Mouse (Mus musculus): ENCODE data around the gene Pard3.
A peak's percentile ranks its signal among the peaks of the same experiment; 100 is the strongest.

The Pard3 gene

DNA sequence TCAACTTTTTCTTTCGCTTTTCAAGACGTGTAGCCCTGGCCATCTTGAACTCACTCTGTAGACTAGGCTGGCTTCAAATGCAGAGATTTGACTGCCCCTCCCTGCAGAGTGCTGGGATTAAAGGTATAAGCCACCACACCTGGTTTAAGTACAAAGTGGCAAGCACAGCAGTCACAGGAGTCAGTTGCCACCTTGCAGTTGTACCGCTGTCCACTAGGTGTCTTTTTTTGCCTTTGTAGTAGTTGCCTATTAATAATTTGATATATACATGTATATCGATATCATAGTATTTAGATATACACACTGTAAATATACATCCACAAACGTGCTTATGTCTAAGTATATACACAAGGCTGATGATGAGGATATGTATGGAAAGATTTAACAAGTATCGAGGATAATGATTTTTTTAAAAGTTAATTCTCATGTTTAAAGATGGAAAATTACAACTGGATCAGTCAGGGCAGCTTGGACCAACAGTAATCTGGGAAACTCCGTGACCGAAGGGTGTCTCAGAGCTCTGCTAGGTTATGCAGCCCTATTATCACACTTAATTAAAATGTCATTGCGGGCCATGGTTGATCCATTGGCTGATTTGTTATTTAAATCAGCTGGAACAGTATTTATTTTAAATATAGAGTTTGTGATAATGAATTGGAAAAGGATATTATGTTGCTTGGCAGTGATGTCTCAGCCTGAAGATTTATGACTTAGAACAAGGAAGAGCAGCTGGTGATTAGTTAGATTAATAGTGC, 220.9 kb downstream of the Pard3 start:
- Histone ChIP-seq H3K36me3 (ENCODE audit: insufficient read depth, low read length) (no peaks in the 10 kb centered on the region), H3K4me1 (replicated peaks; ENCODE audit: low read depth, low read length) (no peaks in the 10 kb centered on the region), H3K27me3 (ENCODE audit: insufficient read depth, low read length) (no peaks in the 10 kb centered on the region), H3K9me3 (ENCODE audit: low read length) (0 out of 2 replicates have a peak, but pooled peaks cover 6% of the 10 kb centered on the region), H3K4me3 (replicated peaks; ENCODE audit: low read length) (no peak overlapping the region)
- TF ChIP-seq CTCF (conservative IDR thresholded peaks at IDR 0.05; ENCODE audit: low read length) (peak; percentile 47), POU5F1 (IDR thresholded peaks at IDR 0.05; ENCODE audit: borderline replicate concordance, low read length) (no peak)

DNA sequence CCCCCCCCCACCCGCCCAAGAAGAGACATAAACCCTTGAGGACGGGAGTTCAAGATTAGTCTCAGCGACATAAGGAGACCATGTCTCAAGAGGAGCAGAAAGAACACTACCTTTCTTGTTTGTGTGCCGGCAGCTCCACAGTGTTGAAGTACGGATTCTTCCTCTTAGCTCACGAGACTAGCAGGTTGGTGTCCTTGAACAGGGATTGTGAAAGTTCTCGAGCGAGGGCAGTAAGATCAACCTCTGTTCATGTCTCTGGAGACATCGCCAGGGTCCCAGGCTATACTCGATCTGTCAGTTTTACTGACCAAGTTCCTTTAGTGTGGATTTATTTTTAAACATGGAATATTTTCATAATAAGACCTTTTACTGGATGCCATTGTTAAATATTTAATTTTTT, 224.1 kb downstream of the Pard3 start:
- Histone ChIP-seq H3K36me3 (ENCODE audit: insufficient read depth, low read length) (no peaks in the 10 kb centered on the region), H3K4me3 (replicated peaks; ENCODE audit: low read length) (no peak overlapping the region), H3K27me3 (ENCODE audit: insufficient read depth, low read length) (no peaks in the 10 kb centered on the region), H3K9me3 (ENCODE audit: low read length) (0 out of 2 replicates have a peak, but pooled peaks cover 6% of the 10 kb centered on the region), H3K4me1 (replicated peaks; ENCODE audit: low read depth, low read length) (no peaks in the 10 kb centered on the region)
- TF ChIP-seq CTCF (conservative IDR thresholded peaks at IDR 0.05; ENCODE audit: low read length) (no peak), NANOG (IDR thresholded peaks at IDR 0.05; ENCODE audit: borderline replicate concordance, low read length) (no peak), POU5F1 (IDR thresholded peaks at IDR 0.05; ENCODE audit: borderline replicate concordance, low read length) (no peak)

- H3K4me3 ChIP-seq (replicated peaks; ENCODE audit: low read length) = no peak overlapping the region
- no peaks in the 10 kb centered on the region for H3K36me3 ChIP-seq (ENCODE audit: insufficient read depth, low read length)
- no peaks in the 10 kb centered on the region for H3K27me3 ChIP-seq (ENCODE audit: insufficient read depth, low read length)
- H3K9me3 ChIP-seq (ENCODE audit: low read length) = no peaks in the 10 kb centered on the region
- peaks cover 10% of the 10 kb centered on the region; the same call in 1 of the 2 replicates for H3K4me1 ChIP-seq (replicated peaks; ENCODE audit: low read depth, low read length)
- no peak for TF ChIP-seq CTCF (conservative IDR thresholded peaks at IDR 0.05; ENCODE audit: low read length)
- TF ChIP-seq NANOG (IDR thresholded peaks at IDR 0.05; ENCODE audit: borderline replicate concordance, low read length) = no peak
- TF ChIP-seq POU5F1 (IDR thresholded peaks at IDR 0.05; ENCODE audit: borderline replicate concordance, low read length) = no peak
Measured at GRCm38 (mm10) chr8:127292307-127292706, 228.6 kb downstream of the Pard3 start.

DNA sequence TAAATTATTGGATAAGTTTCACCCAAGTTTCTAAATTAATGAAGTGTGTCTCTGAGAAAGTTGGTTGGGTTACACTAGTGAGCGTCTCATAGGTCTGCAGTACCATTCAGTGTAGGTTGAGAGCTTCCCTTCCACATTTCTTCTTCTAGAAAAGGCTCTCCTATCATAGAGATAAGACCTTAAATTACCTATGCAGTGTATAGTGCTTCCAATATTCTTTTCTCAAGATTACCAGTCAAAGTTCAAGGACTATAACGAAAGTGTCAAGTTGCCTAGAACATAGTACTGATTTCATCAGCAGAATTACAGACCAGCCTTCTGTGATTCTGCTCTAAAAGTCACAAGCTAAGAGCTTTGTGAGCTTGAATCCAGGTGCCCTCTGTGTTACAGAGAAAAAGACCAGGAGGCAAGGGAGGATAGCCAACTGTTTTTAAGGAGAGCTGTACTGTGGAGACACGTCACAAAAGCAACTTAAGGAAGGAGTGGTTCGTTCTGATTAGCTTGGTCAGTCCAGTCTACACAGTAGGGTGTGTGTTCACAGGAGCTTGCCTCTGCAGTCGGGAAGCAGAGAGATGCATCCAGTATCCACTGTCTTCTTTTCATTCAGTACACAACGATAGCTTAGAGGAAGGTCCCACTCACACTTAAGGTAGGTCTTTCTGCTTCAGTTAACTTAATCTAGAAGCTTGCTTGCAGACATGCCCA, 229.5 kb downstream of the Pard3 start:
- H3K27me3 ChIP-seq (ENCODE audit: insufficient read depth, low read length) = no peaks in the 10 kb centered on the region
- H3K9me3 ChIP-seq (ENCODE audit: low read length) = no peaks in the 10 kb centered on the region
- H3K4me1 ChIP-seq (replicated peaks; ENCODE audit: low read depth, low read length) = peaks cover 15% of the 10 kb centered on the region; the same call in 1 of the 2 replicates
- TF ChIP-seq NANOG (IDR thresholded peaks at IDR 0.05; ENCODE audit: borderline replicate concordance, low read length) (no peak), CTCF (conservative IDR thresholded peaks at IDR 0.05; ENCODE audit: low read length) (no peak), POU5F1 (IDR thresholded peaks at IDR 0.05; ENCODE audit: borderline replicate concordance, low read length) (no peak)
- H3K36me3 ChIP-seq (ENCODE audit: insufficient read depth, low read length) = no peaks in the 10 kb centered on the region
- H3K4me3 ChIP-seq (replicated peaks; ENCODE audit: low read length) = no peak overlapping the region

GRCm38 (mm10) chr8:127294061-127294460, 230.4 kb downstream of the Pard3 start:
- peaks cover 15% of the 10 kb centered on the region; the same call in 1 of the 2 replicates for H3K4me1 ChIP-seq (replicated peaks; ENCODE audit: low read depth, low read length)
- H3K27me3 ChIP-seq (ENCODE audit: insufficient read depth, low read length) = no peaks in the 10 kb centered on the region
- H3K36me3 ChIP-seq (ENCODE audit: insufficient read depth, low read length) = no peaks in the 10 kb centered on the region
- no peaks in the 10 kb centered on the region for H3K9me3 ChIP-seq (ENCODE audit: low read length)
- H3K4me3 ChIP-seq (replicated peaks; ENCODE audit: low read length) = no peak overlapping the region
- TF ChIP-seq POU5F1 (IDR thresholded peaks at IDR 0.05; ENCODE audit: borderline replicate concordance, low read length) (no peak), CTCF (conservative IDR thresholded peaks at IDR 0.05; ENCODE audit: low read length) (no peak), NANOG (IDR thresholded peaks at IDR 0.05; ENCODE audit: borderline replicate concordance, low read length) (no peak)

DNA sequence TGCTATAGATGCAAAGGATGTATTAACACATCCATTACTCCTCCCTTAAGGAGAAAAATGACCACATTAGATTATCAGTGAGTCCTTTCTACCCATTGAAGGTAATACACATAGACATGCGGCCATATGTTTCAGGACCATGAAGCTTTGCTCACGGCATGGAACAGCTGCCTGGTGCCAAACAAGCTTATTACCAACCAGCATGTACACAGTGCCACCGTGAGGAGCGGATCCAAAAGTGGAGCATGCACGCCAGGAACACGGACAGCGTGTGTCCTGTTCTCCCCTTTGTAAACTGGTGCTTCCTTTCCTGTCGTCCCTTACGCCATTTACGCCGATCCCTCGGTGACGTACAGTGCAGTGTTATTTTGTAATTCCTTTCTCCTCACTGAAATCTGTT, 232.2 kb downstream of the Pard3 start:
- H3K4me1 ChIP-seq (replicated peaks; ENCODE audit: low read depth, low read length) = peaks cover 15% of the 10 kb centered on the region; the same call in 1 of the 2 replicates
- no peak overlapping the region for H3K4me3 ChIP-seq (replicated peaks; ENCODE audit: low read length)
- TF ChIP-seq NANOG (IDR thresholded peaks at IDR 0.05; ENCODE audit: borderline replicate concordance, low read length) (no peak), POU5F1 (IDR thresholded peaks at IDR 0.05; ENCODE audit: borderline replicate concordance, low read length) (no peak), CTCF (conservative IDR thresholded peaks at IDR 0.05; ENCODE audit: low read length) (no peak)
- H3K9me3 ChIP-seq (ENCODE audit: low read length) = no peaks in the 10 kb centered on the region
- no peaks in the 10 kb centered on the region for H3K27me3 ChIP-seq (ENCODE audit: insufficient read depth, low read length)
- no peaks in the 10 kb centered on the region for H3K36me3 ChIP-seq (ENCODE audit: insufficient read depth, low read length)

GRCm38 (mm10) chr8:127300493-127300892, 236.8 kb downstream of the Pard3 start:
- Histone ChIP-seq H3K4me3 (replicated peaks; ENCODE audit: low read length) (no peak overlapping the region), H3K9me3 (ENCODE audit: low read length) (no peaks in the 10 kb centered on the region), H3K36me3 (ENCODE audit: insufficient read depth, low read length) (no peaks in the 10 kb centered on the region), H3K4me1 (replicated peaks; ENCODE audit: low read depth, low read length) (peaks cover 15% of the 10 kb centered on the region; the same call in 1 of the 2 replicates), H3K27me3 (ENCODE audit: insufficient read depth, low read length) (no peaks in the 10 kb centered on the region)
- no peak for TF ChIP-seq NANOG (IDR thresholded peaks at IDR 0.05; ENCODE audit: borderline replicate concordance, low read length)
- no peak for TF ChIP-seq POU5F1 (IDR thresholded peaks at IDR 0.05; ENCODE audit: borderline replicate concordance, low read length)
- no peak for TF ChIP-seq CTCF (conservative IDR thresholded peaks at IDR 0.05; ENCODE audit: low read length)

GRCm38 (mm10) chr8:127302847-127303445, 239.3 kb downstream of the Pard3 start:
- H3K4me3 ChIP-seq (replicated peaks; ENCODE audit: low read length) = no peak overlapping the region
- peaks cover 4% of the 10 kb centered on the region; the same call in 1 of the 2 replicates for H3K4me1 ChIP-seq (replicated peaks; ENCODE audit: low read depth, low read length)
- no peaks in the 10 kb centered on the region for H3K36me3 ChIP-seq (ENCODE audit: insufficient read depth, low read length)
- H3K27me3 ChIP-seq (ENCODE audit: insufficient read depth, low read length) = no peaks in the 10 kb centered on the region
- TF ChIP-seq NANOG (IDR thresholded peaks at IDR 0.05; ENCODE audit: borderline replicate concordance, low read length) (no peak), CTCF (conservative IDR thresholded peaks at IDR 0.05; ENCODE audit: low read length) (no peak), POU5F1 (IDR thresholded peaks at IDR 0.05; ENCODE audit: borderline replicate concordance, low read length) (no peak)
- H3K9me3 ChIP-seq (ENCODE audit: low read length) = no peaks in the 10 kb centered on the region

Measured in E14TG2a.4 (cell line).